Mouse (Mus musculus) CH12.LX (cell line): ENCODE measurements around the gene Gm49333. TPM values are rescaled to one million over a fixed set of nuclear protein-coding genes. Genes with fewer than 3 reads are reported as not detected.

ENCODE experiments used
- DNase-seq: peaks from one replicate; pipeline ENCODE4 v3.0.0-alpha.2; 2013; ENCODE audit errors: extremely low read depth
- H3K27ac ChIP-seq: 2 replicates; pipeline ENCODE4 v1.5.1; 2012; ENCODE audit warnings: low read depth, mild to moderate bottlenecking, control low read depth, moderate library complexity; ENCODE audit not compliant: insufficient read depth
- H3K27me3 ChIP-seq: replicated peaks from 2 replicates; pipeline ENCODE3; 2012; ENCODE audit warnings: inconsistent platforms
- H3K36me3 ChIP-seq, 2 experiments: replicated peaks in 1 of 2; 2 replicates each; pipeline versions ENCODE3 to v1.6.1; 2012; ENCODE audit warnings: inconsistent platforms in 1 of 2, low read length in 1 of 2, mild to moderate bottlenecking in 1 of 2, mixed read lengths in 1 of 2, moderate library complexity in 1 of 2; ENCODE audit not compliant: control insufficient read depth in 1 of 2, insufficient read depth in 1 of 2
- H3K4me1 ChIP-seq, 2 experiments: 2 replicates each; pipeline ENCODE4 v1.6.1; 2012; ENCODE audit warnings: inconsistent platforms in 1 of 2, moderate library complexity in 1 of 2; ENCODE audit not compliant: insufficient read depth in 2 of 2, control insufficient read depth in 1 of 2
- H3K4me2 ChIP-seq: 2 replicates; pipeline ENCODE4 v1.6.1; 2012; ENCODE audit warnings: low read depth, mild to moderate bottlenecking, control low read depth; ENCODE audit not compliant: poor library complexity, insufficient read depth, severe bottlenecking
- H3K4me3 ChIP-seq, 3 experiments: fragments of 150-350 bp in 1 of 3; sonication (generic) in 1 of 3; replicated peaks in 1 of 3; 2 replicates each; pipeline versions ENCODE3 to v1.5.1; 2011 to 2012; ENCODE audit warnings: low read depth in 2 of 3, low read length in 2 of 3, mild to moderate bottlenecking in 2 of 3, moderate library complexity in 2 of 3, control low read depth in 1 of 3, improper control_type of control experiment in 1 of 3, inconsistent platforms in 1 of 3, mixed read lengths in 1 of 3; ENCODE audit not compliant: poor library complexity in 1 of 3
- H3K79me2 ChIP-seq: replicated peaks from 2 replicates; pipeline ENCODE4 v1.6.1; 2012; ENCODE audit warnings: mild to moderate bottlenecking, moderate library complexity; ENCODE audit not compliant: control insufficient read depth, poor library complexity, insufficient read depth, severe bottlenecking; ENCODE audit errors: extremely low read depth
- H3K9ac ChIP-seq: 2 replicates; pipeline ENCODE4 v1.6.1; 2012; ENCODE audit warnings: low read depth, mild to moderate bottlenecking, control low read depth, moderate library complexity; ENCODE audit not compliant: insufficient read depth
- H3K9me3 ChIP-seq: replicated peaks from 2 replicates; pipeline ENCODE3; 2012; ENCODE audit warnings: low read length, inconsistent platforms, mixed read lengths
- CHD1 ChIP-seq: IDR thresholded peaks from 2 replicates; pipeline ENCODE4 v1.6.1; 2012; ENCODE audit warnings: low read depth, low read length, improper control_type of control experiment, inconsistent platforms
- CTCF ChIP-seq, 2 experiments: IDR thresholded peaks in 1 of 2; conservative IDR thresholded peaks in 1 of 2; 2 replicates each; pipeline ENCODE4 v1.5.1; 2011 to 2012; ENCODE audit warnings: low read depth in 2 of 2, low read length in 2 of 2, improper control_type of control experiment in 1 of 2, inconsistent platforms in 1 of 2, mild to moderate bottlenecking in 1 of 2, moderate library complexity in 1 of 2
- ETS1 ChIP-seq: conservative IDR thresholded peaks from 2 replicates; pipeline ENCODE4 v1.6.1; 2012; ENCODE audit warnings: low read depth, mild to moderate bottlenecking, inconsistent platforms, low read length, improper control_type of control experiment, moderate library complexity
- HCFC1 ChIP-seq: IDR thresholded peaks from 2 replicates; pipeline ENCODE4 v1.6.1; 2012; ENCODE audit warnings: low read depth, mild to moderate bottlenecking, inconsistent platforms, low read length, improper control_type of control experiment
- IRF4 ChIP-seq: IDR thresholded peaks from 2 replicates; pipeline ENCODE4 v1.6.1; 2014; ENCODE audit warnings: low read depth, mild to moderate bottlenecking, inconsistent platforms, low read length, improper control_type of control experiment
- JUN ChIP-seq: IDR thresholded peaks from 2 replicates; pipeline ENCODE4 v1.6.1; 2011; ENCODE audit warnings: low read depth, mild to moderate bottlenecking, low read length, improper control_type of control experiment, moderate library complexity; ENCODE audit not compliant: insufficient read depth
- JUND ChIP-seq: conservative IDR thresholded peaks from 2 replicates; pipeline ENCODE4 v1.6.1; 2011; ENCODE audit warnings: low read depth, low read length, improper control_type of control experiment
- KAT2A ChIP-seq: IDR thresholded peaks from 2 replicates; pipeline ENCODE4 v1.6.1; 2012; ENCODE audit warnings: low read length, improper control_type of control experiment, inconsistent platforms; ENCODE audit not compliant: insufficient replicate concordance
- MAFK ChIP-seq: IDR thresholded peaks from 2 replicates; pipeline ENCODE4 v1.6.1; 2011; ENCODE audit warnings: low read length, improper control_type of control experiment; ENCODE audit not compliant: insufficient replicate concordance
- MAZ ChIP-seq: IDR thresholded peaks from 2 replicates; pipeline ENCODE4 v1.6.1; 2012; ENCODE audit warnings: low read depth, mild to moderate bottlenecking, inconsistent platforms, low read length, improper control_type of control experiment, moderate library complexity
- MEF2A ChIP-seq: IDR thresholded peaks from 2 replicates; pipeline ENCODE4 v1.6.1; 2014; ENCODE audit warnings: low read depth, mild to moderate bottlenecking, inconsistent platforms, low read length, improper control_type of control experiment, borderline replicate concordance
- MXI1 ChIP-seq: IDR thresholded peaks from 2 replicates; pipeline ENCODE4 v1.6.1; 2011; ENCODE audit warnings: mild to moderate bottlenecking, low read depth, low read length, improper control_type of control experiment
- NRF1 ChIP-seq: IDR thresholded peaks from 2 replicates; pipeline ENCODE4 v1.6.1; 2014; ENCODE audit warnings: low read depth, mild to moderate bottlenecking, inconsistent platforms, low read length, improper control_type of control experiment, moderate library complexity
- PAX5 ChIP-seq: IDR thresholded peaks from 2 replicates; pipeline ENCODE4 v1.6.1; 2012; ENCODE audit warnings: low read length, inconsistent platforms, mixed read lengths
- RAD21 ChIP-seq: IDR thresholded peaks from 2 replicates; pipeline ENCODE4 v1.6.1; 2011; ENCODE audit warnings: low read depth, mild to moderate bottlenecking, low read length, improper control_type of control experiment, moderate library complexity
- TCF12 ChIP-seq: IDR thresholded peaks from 2 replicates; pipeline ENCODE4 v1.6.1; 2014; ENCODE audit warnings: low read depth, mild to moderate bottlenecking, inconsistent platforms, low read length, improper control_type of control experiment
- USF2 ChIP-seq: conservative IDR thresholded peaks from 2 replicates; pipeline ENCODE4 v1.6.1; 2011; ENCODE audit warnings: low read depth, low read length, improper control_type of control experiment
- dilution Hi-C: fragments of 300-500 bp; cut with MboI; formaldehyde crosslinking; loops from 2 replicates; pipeline ENCODE4 v1.14.3; 2020; ENCODE audit warnings: low sequenced_read_pairs; ENCODE audit not compliant: extremely low pct_unique_long_range_greater_than_20kb, extremely low pct_ligation_motif_present
- in situ Hi-C: fragments of 300-500 bp; cut with MboI; formaldehyde crosslinking; loops from 3 replicates; pipeline ENCODE4 v1.14.3; 2019; ENCODE audit warnings: low sequenced_read_pairs, low pct_ligation_motif_present, low pct_unique_long_range_greater_than_20kb, mixed read lengths
- polyA plus RNA-seq: library from polyadenylated mRNA; unstranded; fragments of >175 nt; gene quantifications from 2 replicates; pipeline ENCODE4 v1.2.1, GENCODE M21; 2012; ENCODE audit warnings: low read depth; ENCODE audit not compliant: insufficient read length
- total RNA-seq, 2 experiments: library from RNA; depleted of rRNA; stranded (reverse); fragments of 300-350 nt in 1 of 2; fragments of >200 nt in 1 of 2; gene quantifications; 2 replicates each; pipeline ENCODE4 v1.2.3; 2012 to 2014

The Gm49333 gene
- total and polyA plus RNA-seq, 3 experiments: not detected

DNA sequence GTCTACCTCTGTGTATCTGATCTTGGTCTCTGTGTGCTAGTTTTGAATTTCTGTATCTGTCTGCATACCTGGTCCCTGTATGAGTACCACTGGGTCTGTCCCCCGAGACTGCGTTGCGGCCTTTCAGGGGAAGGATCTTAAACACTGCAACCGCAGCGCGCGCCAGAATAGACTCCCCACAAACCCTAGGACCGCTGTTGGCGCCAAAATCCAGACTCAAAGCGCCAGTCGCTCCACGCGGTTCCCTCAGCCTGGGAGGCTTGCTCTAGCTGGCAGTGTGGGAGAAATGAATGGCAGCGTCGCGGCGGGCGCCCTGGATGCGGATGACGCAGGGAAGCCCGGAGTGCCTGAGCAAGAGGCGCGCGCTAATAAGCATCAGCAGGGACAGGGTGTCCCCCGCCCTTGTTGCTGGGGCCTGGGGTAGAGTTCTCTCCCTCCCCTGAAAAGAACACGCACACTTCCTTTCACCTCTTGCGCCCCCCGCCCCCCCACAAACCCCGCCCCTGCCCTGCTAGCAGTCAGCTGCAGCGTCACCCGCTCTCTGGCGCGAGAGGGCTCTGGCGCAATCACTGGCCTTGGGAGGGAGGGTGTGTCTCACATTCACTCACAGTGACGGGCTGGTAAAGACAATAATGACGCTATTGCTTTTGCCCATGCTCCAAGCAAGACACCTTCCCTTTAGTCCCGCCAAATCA is 10.7 kb downstream of the Gm49333 start (continued):
- TF ChIP-seq JUND: no peak
- TF ChIP-seq NRF1: peak; percentile 63
- TF ChIP-seq KAT2A: 0 out of 2 replicates have a peak, but pooled peaks have one; percentile 10
- peak; percentile 59; the same call in 1 of the 2 replicates for TF ChIP-seq IRF4
- peak; percentile 65; the same call in 1 of the 2 replicates for TF ChIP-seq ETS1
- TF ChIP-seq HCFC1: peak; percentile 23; the same call in 1 of the 2 replicates
- TF ChIP-seq RAD21: no peak; the same call in 1 of the 2 replicates
- TF ChIP-seq, all 38 proteins: peak for 24

DNA sequence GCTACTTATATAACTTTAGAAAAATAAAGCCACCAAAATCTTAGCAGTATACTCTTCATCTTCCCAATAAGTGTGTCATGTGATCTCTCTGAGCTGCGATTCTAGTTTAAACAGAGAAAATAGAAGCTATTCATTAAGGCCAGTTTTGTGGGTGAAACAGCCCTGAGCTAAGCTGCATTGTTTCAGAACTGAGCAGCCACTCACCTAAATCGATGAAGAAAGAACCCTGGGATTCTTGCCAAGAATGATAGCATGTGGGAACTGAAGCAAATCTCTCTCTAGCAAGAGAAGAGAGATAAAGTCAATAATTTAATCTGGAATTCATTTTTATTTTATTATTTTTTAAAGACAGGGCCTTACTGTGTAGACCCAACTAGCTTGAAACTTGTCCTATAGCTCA is 11.8 kb downstream of the Gm49333 start:
- H3K9me3 ChIP-seq: peaks cover 17% of the 10 kb centered on the region
- H3K4me3 ChIP-seq: no peak overlapping the region
- no peaks in the 10 kb centered on the region for H3K27me3 ChIP-seq
- TF ChIP-seq TCF12 (no peak), PAX5 (no peak), JUN (no peak), MAZ (no peak), MEF2A (no peak), IRF4 (no peak), MAFK (no peak), CTCF (conservative IDR thresholded peaks at IDR 0.05 in 1 of 2, IDR thresholded peaks at IDR 0.05 in 1 of 2; ENCODE audit: low read depth in 2 of 2, low read length in 2 of 2) (no peak), KAT2A (no peak), USF2 (no peak), CHD1 (no peak), MXI1 (no peak)
- DNase-seq: no peak
- dilution Hi-C loops (no loop called here), in situ Hi-C loops (no loop called here)
- H3K9ac ChIP-seq: peak overlapping the region; percentile 72; the same call in 1 of the 2 replicates
- peaks cover 4 to 25% of the 10 kb centered on the region in 2 experiments; a peak in 3 of 4 replicates for H3K4me1 ChIP-seq
- no peaks in the 10 kb centered on the region for H3K79me2 ChIP-seq
- no peak overlapping the region for H3K27ac ChIP-seq
- H3K4me2 ChIP-seq: no peak overlapping the region
- peaks cover 2 to 26% of the 10 kb centered on the region in 2 experiments for H3K36me3 ChIP-seq
